ENCODE assay signal across 15 mouse cellular contexts in genomic region chr19:31954696-31955095, GRCm38 (mm10).
"Had no signal": no experiment of that assay in that cellular context is flagged by ENCODE, and none has a peak within 500 bp of the region (broad histone marks: within the 10 kb centered on the region; RNA-seq: fewer than 3 reads in every experiment).

No protein-coding gene starts in this region.

- ATAC-seq: lung, postnatal 0 days; midbrain, embryonic 13.5 days; midbrain, embryonic 15.5 days had no signal

- H3K27ac ChIP-seq: lung, embryonic 15.5 days; midbrain, embryonic 13.5 days; midbrain, embryonic 15.5 days; neural tube, embryonic 12.5 days had no signal

- H3K9ac ChIP-seq: lung, embryonic 15.5 days; midbrain, embryonic 13.5 days; midbrain, embryonic 15.5 days; neural tube, embryonic 12.5 days had no signal

- H3K27me3 ChIP-seq: lung, embryonic 15.5 days; megakaryocyte, embryonic 14.5 days; midbrain, embryonic 13.5 days; midbrain, embryonic 15.5 days; neural tube, embryonic 12.5 days had no signal

- H3K36me3 ChIP-seq: lung, embryonic 15.5 days; midbrain, embryonic 13.5 days; midbrain, embryonic 15.5 days; neural tube, embryonic 12.5 days had no signal

- H3K9me3 ChIP-seq: lung, embryonic 15.5 days; megakaryocyte, embryonic 14.5 days; midbrain, embryonic 13.5 days; midbrain, embryonic 15.5 days; neural tube, embryonic 12.5 days had no signal

- H3K4me2 ChIP-seq: lung, embryonic 15.5 days; midbrain, embryonic 11.5 days; midbrain, embryonic 13.5 days; midbrain, embryonic 15.5 days; neural tube, embryonic 12.5 days had no signal

- DNase-seq: lung, adult 2 months; lung, postnatal 14 days; lung, postnatal 36 days; right cerebral cortex, postnatal 14 days; spleen, adult 18-20 months; thymus, adult 18-20 months; thymus, postnatal 14 days; thymus, postnatal 36 days had no signal

- H3K4me1 ChIP-seq: lung, embryonic 15.5 days; midbrain, embryonic 13.5 days; midbrain, embryonic 15.5 days; neural tube, embryonic 12.5 days had no signal

- H3K4me3 ChIP-seq: lung, embryonic 15.5 days; megakaryocyte, embryonic 14.5 days; midbrain, embryonic 13.5 days; midbrain, embryonic 15.5 days; neural tube, embryonic 12.5 days had no signal
